Mouse (Mus musculus) bone marrow macrophage, adult 2 months (primary cell): ENCODE measurements around the gene Fbxl17.

Source experiments
- CTCF ChIP-seq: IDR thresholded peaks from 2 replicates; pipeline ENCODE4 v1.5.1; 2012; ENCODE audit warnings: low read depth, mild to moderate bottlenecking, low read length, moderate library complexity
- POLR2A ChIP-seq: IDR thresholded peaks from 2 replicates; pipeline ENCODE4 v1.6.1; 2012; ENCODE audit warnings: mild to moderate bottlenecking, low read depth, low read length, borderline replicate concordance

DNA sequence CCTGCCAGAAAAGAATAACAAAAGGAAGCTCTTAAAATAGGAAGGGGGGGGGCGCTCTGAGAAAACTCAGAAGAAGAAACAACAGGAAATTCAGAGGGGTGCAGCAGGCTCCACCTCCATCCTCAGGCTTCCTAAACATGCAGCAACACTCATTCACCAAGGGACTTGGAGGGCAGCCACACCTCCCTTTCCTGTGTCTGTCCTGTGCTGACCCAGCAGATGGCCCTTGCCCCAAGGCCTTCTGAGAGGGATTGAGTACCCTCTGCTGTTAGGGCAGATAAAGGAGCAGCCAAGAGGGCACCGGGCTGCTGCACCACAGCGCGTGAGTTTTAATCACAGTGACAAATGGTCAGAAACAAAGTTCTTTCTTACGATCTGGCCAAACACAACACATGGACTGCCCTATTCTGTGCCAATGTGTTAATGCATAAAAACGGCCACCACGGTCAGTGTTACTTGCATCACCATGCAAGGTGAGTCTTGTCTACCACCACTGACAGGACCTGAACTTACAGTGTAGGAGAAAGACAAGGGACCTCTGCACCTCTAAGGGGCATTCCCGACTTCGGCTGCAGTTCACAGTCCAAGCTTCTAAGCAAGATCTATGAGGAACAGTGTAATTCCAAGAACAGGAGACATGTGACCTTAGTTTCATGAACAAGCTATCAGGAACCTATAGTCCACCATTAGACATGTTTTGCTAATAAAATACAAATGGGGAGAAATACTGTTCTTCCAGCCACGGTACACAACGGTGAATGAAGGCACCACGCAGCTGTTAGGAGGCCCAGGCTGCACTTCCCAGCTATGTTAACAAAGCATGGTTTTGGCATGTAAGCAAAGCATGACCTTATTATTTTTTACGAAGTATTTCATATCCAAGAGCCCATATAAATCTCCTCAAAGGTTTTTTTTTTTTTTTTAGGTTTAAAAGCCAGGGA, 96.8 kb downstream of the Fbxl17 start:
- no peak for TF ChIP-seq POLR2A
- no peak for TF ChIP-seq CTCF
